Mouse (Mus musculus) heart, adult 2 months (tissue): ENCODE data around the gene Zfp654.

ENCODE experiments used
- CTCF ChIP-seq: fragments of 200-600 bp; IDR thresholded peaks from 2 replicates; pipeline ENCODE4 v1.8.1; 2022; ENCODE audit warnings: antibody characterized with exemption, mild to moderate bottlenecking, moderate library complexity
- EP300 ChIP-seq: fragments of 200-500 bp; IDR thresholded peaks from 2 replicates; pipeline ENCODE4 v1.6.1; 2011; ENCODE audit warnings: low read depth, low read length, control low read depth; ENCODE audit not compliant: insufficient read depth
- POLR2A ChIP-seq: fragments of 200-500 bp; IDR thresholded peaks from 2 replicates; pipeline ENCODE4 v1.6.1; 2011; ENCODE audit warnings: mild to moderate bottlenecking, low read depth, low read length, control low read depth; ENCODE audit not compliant: insufficient read depth

DNA sequence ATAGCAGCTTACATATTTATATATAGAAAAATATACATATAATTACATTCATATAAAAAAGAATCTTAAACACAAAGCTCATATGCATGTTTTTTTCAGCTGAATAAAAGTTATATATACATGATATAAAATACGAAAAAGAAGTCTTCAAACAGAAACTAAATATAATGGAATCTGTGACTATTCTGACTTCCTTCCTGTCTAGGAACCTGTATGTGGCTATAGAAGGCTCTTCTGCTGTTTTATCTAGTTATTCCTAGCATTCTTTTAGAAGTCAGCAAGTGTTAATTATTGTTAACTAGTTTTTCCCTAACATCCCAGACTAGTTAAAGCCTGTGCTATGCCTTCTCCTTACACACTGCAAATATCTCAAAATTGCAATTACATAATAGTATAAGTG lies 27.6 kb downstream of the Zfp654 start:
- TF ChIP-seq EP300 (no peak), CTCF (no peak), POLR2A (no peak)
